Mouse (Mus musculus): ENCODE data around the gene Sh3glb2.

Sh3glb2 gene

DNA sequence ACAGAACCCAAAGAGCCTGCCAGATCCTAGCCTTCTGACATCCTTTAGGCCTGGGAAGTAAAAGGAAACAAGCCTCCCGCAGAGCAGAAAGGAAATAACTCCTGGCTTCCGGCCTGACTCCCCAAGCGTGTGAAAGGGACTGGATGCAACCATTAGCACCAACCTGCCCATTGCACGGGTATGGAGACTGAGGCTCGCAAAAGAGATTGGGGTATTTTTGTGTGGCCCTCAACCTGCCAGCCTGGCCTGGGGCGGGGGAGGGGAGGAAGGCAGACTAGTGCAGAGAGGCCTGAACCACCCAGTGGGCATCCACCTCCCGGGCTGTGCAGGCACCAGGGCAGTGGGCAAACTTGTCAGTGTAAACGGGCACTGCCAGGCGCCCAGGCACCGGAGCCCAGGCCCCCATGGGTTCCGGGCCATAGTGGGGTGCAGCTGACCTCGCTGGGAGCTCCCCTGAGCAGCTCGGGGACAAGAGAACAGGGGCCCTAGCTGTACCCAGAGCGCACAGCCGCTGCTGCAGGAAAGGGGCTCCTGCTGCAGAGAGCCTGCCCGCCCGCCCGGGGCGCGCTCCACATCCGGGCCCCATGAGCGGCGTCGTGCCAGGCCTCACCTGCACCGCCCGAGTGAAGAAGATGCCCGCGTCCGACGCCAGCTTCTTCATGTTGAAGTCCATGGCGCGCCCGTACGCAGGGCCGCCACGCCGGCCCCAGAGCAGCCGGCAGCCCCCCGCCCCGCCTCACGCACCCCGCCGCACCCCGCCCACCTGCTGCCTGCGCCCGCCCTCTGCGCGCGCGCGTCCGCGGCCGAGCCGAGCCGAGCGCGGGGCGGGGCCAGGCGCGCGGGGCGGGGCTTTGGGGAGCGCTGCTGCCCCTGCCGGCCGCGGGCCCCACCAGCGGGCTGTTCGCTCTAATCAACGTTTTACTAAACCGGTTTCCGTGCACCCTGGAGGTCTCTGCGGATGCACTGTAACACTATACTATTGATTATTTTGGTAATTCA lies at the start of gene Sh3glb2:
Gene Sh3glb2 (minus strand): TSS at position 805 of the 999 bp plus-strand sequence.
- peak; percentile 99 for DNase-seq

DNA sequence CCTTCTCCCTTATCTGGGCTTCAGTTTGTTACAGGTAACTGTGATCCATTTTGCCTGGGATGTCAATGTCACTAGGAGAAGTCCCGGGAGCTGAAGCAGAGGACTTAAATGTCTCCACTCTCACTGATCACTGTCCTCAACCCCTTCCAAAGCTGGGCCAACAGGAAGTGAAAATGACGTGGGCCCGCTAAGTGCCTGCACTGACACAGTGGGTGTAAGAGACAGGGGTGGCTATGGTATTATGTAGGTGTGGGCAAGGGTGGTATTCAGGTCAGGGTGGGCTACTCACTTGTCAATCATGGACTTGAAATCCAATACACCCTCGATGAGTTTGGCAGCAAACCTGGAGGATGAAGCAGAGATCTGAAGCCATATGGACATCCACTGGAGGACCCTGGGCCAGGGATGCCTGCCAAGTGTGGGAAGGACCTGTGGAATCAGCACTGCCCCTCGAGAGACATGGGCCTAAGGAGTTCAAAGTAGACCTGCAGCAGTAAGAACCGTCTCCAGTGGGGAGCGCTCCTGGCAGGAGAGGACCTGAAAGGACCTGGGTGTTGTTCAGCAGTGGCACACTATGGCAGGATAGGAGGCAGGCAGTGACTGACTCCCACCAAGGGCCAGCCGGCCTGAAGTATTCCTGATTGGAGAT lies 49.4 kb upstream of the Sh3glb2 start:
- DNase-seq: peak; percentile 94

DNA sequence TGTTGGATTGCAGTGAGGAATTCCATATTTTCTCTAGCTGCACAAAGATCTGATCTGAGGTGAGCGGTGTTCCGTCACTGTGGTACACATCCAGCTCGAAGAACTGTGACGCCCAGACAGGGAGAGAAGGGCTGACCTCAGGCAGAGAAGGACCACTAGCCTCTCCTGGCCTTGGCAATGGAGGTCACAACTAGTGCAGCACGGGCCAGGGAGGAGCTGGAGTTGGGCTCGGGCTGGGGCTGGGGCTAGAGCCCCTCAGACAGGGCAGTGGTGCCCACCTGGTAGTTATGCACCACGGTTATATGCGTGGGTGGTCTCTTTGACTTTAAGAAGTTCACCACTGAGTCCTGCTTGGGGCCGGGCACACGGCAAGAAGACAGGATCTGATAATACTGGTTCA lies 48.6 kb upstream of the Sh3glb2 start:
- peak; percentile 91 for DNase-seq

DNA sequence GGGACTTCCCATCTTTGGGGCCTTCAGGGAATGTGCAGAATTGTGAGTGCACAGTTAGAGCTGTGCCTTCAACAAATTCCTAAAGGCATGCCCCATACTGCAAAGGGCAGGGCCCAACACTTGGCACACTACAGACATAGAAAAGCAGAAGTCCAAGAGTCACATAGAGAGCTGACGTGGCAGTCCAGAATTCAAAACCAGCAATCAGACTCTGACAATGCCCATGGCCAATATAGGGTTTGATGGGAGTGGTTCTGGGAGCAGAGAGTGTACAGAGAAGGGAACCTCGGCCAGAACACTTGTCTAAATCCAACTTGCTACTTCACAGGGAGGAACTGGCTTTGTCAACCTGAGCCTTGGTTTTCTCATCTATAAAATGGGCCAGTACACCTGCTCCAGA lies 48.1 kb upstream of the Sh3glb2 start:
- DNase-seq: peak; percentile 95

DNA sequence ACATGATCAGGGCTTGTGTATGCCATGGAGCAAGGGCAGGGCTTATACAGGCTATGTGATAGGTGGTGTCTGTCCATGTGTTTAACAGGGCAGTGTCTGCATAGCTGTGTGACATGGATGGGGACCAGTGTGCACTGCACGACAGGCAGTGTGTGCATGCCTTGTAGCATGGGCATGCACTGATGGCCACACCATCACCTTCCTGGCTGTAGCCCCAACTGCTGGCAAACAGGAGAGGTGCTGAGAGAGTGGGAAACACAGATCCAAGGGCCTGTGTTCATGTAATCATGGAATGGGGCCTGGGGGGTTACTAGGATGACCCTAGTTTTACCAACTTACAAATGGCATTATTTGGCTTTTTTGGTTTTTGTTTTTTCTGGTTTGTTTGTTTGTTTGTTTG lies 44.7 kb upstream of the Sh3glb2 start:
- DNase-seq: no peak

DNA sequence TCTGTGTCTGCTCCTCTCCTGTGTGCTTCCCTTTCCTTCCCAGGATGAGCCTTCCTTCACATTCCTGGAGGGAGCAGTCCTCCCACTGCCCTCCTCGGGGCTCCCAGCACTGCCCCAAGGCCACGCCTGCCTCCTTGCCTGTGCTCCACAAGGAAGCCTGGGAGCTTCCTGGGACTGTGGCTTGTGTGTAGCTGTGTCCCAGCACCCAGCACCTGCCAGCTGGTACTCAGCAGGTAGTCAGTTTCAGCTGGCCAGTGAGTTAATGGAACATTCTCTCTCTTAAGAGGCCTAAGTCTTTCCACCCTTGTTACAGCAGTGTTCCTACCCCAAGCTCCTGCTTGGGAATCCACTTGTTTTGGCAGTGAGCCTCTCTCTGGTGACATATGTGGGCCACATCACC lies 43.7 kb upstream of the Sh3glb2 start:
- DNase-seq: no peak

DNA sequence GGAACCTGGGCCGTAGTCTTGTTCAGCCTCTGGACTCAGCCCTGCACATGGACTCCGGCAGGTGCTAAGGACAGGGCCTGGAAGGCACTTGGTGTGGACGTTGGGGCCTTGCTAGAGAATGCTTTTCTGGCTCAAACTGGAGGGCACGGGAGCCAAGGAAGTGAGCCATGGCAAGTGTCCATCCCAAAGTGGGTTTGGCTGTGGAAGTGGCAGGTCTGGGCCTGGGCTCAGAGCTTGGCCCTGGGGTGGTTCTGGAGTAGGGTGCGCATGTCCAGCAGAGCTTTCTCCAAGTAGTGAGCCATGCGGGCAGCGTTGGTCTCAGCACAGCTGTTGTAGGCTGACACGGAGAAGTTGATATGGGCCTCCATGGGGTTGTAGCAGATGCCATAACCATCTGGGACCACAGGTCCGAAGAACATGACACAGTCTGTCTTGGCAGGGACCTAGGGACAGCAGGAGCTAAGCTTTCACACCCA lies 43.3 kb upstream of the Sh3glb2 start:
- peak; percentile 96 for DNase-seq

DNA sequence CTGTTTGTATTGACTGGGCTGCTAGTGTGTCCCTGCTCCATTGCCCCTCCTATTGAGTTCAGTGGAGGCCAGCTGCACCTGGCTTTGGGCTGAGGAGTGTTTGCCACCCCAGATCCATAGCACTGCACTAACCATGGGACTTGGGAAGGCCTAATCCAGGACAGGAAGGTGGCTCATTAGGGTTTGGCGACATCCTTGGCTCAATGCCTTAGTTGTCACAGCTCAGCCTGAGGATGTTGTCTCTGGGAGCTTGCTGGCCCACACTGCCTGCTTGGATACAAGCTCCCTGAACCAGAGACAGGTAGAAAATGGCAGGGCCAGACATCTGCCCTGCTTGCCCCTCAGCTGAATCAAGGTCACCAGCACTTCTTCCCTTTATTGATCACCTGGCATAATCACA lies 42.4 kb upstream of the Sh3glb2 start:
- no peak for DNase-seq

DNA sequence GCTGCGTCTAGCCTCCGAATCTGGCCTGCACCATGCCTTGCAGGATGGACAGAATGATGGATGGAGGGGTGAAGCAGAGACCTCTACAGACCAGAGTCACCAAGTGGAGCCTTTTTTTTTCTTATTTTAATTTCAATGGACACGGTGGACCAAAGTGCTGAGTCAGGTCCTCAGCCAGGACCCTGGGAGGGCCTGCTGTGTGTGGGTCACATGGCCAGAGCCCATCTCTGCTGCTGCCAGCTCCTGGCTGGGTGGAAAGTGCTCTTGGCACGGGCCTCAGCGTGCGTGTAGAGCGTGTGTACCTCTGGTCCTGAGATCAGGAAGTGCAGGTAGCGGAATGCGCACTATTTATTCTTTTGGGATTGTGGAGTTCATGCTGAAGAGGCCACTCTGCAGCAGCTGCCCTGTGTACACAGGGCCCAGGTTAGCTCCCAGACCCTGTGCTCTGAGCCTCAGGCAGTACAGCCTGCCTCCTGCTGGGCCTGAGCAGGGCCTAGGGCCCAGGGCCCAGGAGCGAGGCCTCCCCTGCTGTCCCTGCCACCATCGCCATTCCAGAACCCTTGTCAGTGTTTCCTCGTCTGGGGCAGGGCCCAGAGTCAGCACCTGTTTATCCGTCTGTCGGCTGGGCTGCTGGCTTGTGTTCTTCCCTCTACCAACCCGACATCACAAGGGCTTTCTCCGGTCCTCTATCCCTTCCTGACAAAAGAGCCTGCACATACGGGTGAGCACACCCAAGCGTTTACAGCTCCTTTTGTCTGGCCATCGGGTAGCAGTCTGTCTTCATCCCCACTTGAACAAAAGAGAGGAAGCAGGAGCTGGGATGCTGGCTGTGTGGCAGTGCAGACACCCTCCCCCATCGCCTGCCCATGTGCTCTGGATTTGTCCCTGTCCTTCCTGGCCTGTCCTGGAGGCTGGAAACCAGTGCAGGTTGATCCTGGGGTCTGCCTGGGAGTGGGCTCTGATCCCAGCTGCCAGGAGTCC lies 40.3 kb upstream of the Sh3glb2 start:
- DNase-seq: no peak

DNA sequence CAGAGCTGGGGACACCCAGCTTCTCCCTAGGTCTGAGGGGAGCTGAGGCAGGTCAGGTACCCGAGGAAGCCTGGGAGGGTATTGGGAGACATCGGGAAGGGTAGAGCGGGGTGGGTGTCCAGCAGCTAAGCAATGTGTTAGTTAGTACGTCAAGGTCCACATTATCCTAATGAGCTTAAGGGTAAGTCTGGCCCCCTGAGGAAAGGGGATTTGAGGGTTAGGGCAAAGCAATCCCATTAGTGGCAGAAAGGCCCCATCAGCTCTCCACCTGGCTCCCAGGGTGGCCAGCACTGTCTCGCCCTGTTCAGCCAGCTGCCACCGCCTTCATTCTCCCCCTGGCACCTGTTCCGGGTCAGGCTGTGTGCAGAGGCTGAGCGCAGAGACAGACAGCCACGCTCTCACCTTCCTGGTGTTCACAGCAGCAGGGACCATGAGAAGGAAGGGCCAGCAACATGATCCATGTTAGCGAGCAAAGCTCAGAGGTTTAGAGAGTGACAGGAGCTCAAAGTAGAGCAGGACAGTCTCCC lies 38.9 kb upstream of the Sh3glb2 start:
- no peak for DNase-seq

DNA sequence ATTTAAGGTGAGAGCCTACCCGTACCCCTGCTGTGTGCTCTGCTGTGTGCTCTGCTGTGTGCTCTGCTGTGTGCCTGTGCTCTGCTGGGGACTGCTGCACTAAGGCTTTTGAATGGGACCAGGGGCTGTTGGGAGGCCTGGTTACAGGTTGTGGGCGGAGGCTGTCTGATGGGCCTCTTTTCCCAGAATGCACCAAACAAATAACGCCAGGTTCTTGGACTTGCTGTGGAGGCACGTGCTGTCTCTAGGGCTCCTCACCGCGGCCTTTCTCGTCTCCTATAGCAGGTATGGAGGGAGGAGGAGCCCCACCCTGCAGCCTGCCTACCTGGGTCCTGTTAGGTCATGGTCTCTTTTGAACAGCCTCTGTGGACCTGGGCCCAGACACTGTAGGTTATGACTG lies 37.1 kb upstream of the Sh3glb2 start:
- DNase-seq: no peak

DNA sequence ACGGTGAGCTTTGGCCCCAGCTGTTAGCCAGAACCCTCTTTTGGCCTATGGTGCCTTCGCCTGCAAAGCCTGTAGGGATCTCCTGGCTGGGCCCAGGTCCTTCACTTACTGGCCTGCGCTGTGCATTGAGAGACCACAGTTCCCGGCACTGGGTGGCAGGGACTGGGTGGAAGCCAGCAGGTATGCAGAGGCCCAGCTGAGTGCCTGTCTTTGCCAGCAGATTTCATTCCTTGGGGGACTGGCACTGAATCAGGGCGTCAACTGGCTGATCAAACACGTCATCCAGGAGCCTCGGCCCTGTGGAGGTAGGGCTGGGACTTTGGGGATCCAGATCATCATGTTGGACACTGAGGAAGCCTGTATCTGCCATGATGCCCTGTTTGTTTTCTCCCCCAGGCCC lies 36.6 kb upstream of the Sh3glb2 start:
- no peak for DNase-seq

DNA sequence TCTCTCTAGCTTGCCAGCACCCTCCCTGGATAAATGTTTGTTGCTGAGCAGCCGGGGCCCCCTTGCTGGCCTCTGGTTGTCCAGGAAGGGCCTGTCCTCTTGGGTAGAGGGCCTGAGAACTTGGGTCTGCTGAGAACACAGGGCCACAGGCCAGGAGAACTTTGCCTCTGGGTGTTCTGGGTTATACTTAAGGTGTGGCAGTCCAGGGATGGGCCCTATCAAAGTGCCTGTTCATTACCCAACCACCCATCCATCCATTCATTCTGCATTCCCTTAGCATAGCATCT lies 34.2 kb upstream of the Sh3glb2 start:
- DNase-seq: no peak

DNA sequence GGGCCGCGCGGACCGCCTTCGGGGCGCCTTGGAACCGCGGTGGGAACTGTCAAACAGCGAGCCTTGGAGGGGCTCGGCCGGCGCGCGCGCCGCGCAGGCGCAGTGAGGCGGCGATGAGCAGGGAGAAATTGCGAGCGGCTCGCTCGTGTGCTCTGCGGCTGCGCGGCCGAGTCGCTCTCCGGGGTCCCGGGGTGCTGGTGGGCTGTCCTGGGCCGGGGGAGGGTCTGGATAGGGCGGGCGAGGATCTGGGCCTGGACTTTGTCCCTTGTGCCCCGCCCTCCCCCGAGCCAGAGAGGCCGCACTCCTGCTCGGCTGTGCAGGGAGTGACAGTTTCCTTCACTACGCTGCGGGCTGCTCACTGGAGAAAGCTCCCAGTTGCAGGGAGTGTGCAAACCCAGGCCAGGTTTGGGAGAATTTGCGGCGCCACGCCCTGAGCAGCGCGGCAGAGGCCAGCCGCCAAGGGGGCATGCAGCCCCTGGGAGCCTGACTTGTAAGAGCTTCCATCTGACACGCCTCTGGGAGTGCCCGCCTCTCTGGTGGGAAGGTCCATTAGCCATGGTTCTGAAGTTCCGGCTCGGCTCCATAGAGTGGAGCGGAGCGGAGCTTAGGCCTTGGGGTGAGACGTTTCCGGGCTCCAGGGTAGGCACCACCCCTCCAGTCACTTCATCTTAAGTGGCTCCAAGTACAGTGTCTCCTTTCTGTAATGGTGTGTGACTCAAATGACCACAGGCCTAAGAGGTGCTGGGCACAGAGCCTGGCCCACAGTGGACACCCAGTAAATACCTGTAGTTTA lies 33.6 kb upstream of the Sh3glb2 start:
- DNase-seq: peak; percentile 99

DNA sequence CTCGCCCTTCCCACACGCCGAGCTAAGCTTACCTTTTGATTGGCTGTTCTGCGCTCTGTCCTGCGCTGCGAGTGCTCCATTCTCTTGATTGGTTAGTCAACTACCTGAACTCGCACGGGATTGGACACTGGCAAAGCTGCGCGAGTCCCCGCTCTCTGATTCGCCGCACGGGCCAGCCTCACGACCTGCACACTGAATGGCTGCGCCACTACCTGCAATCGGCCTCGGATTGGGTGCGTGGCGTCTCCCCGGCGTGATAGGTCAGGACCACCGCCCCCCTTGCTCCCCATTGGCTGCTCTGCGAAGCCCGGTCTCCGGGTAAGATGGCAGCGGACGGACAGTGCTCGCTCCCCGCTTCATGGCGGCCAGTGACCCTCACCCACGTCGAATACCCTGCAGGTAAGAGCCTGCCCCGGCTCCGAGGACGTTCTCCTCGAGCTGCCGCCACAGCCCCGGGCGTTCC lies 33.0 kb upstream of the Sh3glb2 start, which contains the start of gene Dolpp1:
Gene Dolpp1 (plus strand): TSS at position 141 of the 463 bp plus-strand sequence.
- peak; percentile 100 for DNase-seq

DNA sequence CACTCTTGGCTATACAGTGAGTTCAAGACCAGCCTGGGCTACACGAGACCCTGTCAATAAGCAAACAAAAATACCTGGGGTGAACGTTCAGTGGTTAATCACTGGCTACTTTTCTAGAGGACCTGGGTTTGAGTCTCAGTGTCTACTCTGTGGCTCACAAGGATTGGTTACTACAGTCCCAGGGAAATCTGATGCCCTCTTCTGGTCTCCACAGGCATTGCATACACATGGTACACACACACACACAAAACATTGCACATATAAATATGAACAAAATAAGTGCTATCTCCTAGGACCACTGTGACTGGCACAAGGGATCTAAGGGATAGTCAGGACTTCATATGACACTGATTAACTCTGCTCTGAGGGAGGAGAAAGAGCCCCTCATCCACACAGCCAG lies 29.9 kb upstream of the Sh3glb2 start:
- DNase-seq: no peak

DNA sequence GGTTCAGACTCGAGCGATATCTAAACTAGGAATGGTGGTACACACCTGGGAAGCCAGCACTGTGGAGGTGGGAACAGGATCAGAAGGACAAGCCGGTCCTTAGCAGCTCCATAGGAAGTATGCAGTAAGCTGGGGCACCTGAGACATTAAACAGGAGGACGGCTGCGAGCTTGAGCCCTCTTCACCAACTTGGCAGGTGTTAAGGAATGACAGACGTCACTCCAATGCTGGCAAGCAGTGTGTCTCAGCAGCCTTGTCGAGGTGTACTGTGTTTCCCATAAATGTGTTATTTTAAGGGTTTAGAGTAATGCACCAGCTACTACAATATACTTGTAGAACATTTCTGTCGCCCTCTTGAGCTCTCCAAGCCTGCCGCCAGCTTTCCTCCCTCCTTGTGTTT lies 27.8 kb upstream of the Sh3glb2 start:
- DNase-seq: no peak

DNA sequence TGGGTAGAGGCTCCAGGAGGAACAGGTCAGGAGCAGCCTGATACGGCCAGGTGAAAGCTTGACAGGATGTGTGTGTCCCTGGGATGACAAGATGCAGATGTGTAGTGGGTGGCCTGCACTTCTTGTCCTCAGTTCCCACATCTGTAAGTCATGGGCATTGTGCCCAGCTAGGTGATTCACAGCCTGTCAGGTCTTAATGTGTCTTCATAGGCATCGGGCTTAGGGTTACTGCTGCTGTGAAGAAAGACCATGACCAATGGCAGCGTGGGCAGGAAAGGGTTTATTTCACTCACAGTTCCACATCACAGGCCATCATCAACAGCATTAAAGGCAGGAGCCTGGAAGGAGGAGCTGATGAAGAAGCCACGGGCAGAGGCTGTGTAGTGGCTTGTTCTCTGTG lies 26.5 kb upstream of the Sh3glb2 start:
- DNase-seq: no peak

DNA sequence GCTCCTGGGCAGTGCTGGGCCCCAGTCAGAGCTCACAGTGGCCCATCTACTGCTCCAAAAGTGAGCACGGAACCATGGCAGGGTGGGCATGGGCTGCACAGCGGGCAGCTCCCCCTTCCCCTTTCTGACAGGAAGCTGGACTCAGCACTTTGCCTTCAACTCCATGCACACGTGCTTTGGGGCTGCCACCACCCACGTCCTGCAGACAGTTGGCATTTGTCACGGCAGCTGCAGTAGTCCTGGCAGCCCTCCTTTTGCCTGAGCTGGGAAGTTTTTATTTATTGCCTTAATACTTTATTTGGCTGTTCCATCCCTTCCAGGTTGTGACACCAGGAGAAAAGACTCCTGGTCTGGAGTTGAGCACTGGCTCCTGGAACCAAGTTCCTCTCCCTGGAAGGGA lies 25.7 kb upstream of the Sh3glb2 start:
- DNase-seq: no peak

DNA sequence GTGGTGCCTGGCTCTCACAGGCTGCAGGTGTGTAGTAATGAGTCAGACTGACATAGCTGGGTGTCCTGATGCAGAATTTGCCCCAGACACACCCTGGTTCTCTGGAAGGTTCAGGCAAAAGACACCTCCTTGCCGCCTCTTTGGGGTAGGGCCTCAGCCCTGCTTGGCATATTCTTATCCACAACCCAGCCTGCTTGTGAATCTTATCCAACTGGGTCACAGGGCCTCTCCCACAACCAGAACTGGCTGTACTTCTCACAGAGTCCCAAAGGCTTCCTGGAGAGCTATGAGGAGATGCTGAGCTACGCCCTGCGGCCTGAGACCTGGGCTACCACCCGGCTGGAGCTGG lies 22.2 kb upstream of the Sh3glb2 start:
- peak; percentile 98 for DNase-seq

DNA sequence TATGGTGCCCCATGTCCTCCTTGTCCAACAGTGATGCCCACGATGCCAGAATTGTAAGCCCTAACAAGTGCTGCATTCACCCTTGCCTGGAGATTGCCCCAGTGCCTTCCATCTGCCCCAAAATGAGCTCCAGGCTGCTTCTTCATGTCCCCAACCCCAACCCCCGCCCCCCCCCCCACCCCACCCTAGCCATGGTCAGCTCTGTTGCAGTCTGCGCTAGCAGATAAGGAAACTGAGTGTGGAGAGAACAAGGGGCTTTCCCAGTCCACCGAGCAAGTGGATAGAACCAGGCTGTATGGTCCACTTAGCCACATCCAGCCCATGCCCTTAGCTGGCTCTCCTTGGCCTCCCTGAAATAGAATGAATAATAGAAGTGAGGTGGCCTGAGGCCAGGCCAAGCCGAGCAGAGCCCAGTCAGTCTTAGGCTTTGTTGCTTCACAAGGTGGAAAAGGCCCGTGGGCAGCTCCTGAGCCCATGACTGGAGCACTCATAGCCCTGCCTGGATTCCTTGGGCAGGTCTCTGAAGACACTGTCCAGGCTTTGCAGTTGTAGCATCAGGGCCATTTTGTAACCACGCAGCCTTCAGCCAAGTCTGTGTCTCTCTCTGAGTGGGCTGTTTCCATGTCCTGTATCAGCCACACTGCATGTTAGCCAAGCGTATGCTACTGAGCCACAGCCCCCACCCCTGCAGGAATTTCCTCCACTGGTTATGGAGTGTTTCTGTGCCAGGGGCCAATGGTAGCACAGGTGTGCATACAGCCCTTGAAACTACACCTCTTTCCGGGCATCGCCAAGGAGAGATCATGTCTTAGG lies 21.6 kb upstream of the Sh3glb2 start:
- DNase-seq: peak; percentile 96

Measured in heart, adult 11 months (tissue).